Mouse (Mus musculus) G1E (cell line): ENCODE results near the gene Csnk1g1. TPM values are rescaled to one million over a fixed set of nuclear protein-coding genes. Genes with fewer than 3 reads are reported as not detected.

Source experiments
- ATAC-seq: 2 replicates; pipeline ENCODE4 v1.8.0; 2016; ENCODE audit warnings: mild to moderate bottlenecking; ENCODE audit not compliant: insufficient number of reproducible peaks, poor library complexity, low FRiP score, severe bottlenecking; ENCODE audit errors: extremely low read depth
- DNase-seq: peaks from one replicate; pipeline ENCODE4 v3.0.0; 2012; ENCODE audit warnings: low spot score
- H3K27me3 ChIP-seq: 2 replicates; pipeline ENCODE4 v1.6.1; 2012; ENCODE audit warnings: mild to moderate bottlenecking, low read length, inconsistent platforms; ENCODE audit not compliant: insufficient read depth
- H3K36me3 ChIP-seq: replicated peaks from 2 replicates; pipeline ENCODE3; 2012; ENCODE audit warnings: mild to moderate bottlenecking, inconsistent platforms
- H3K4me1 ChIP-seq: 2 replicates; pipeline ENCODE4 v1.6.1; 2012; ENCODE audit warnings: low read depth, low read length, inconsistent platforms, mixed read lengths; ENCODE audit not compliant: insufficient read depth
- H3K4me3 ChIP-seq: 2 replicates; pipeline ENCODE4 v1.5.1; 2012; ENCODE audit warnings: low read depth, mild to moderate bottlenecking, inconsistent platforms, low read length, moderate library complexity, mixed read lengths
- H3K9me3 ChIP-seq: replicated peaks from 2 replicates; pipeline ENCODE4 v1.6.1; 2012; ENCODE audit warnings: inconsistent platforms
- CTCF ChIP-seq: IDR thresholded peaks from 2 replicates; pipeline ENCODE4 v1.5.1; 2012; ENCODE audit warnings: low read depth, low read length, inconsistent platforms, mixed read lengths
- GATA1 ChIP-seq: IDR thresholded peaks from 2 replicates; pipeline ENCODE4 v1.6.1; 2012; ENCODE audit warnings: borderline replicate concordance, low read length, inconsistent platforms, mixed read lengths
- GATA2 ChIP-seq: IDR thresholded peaks from 2 replicates; pipeline ENCODE4 v1.6.1; 2012; ENCODE audit warnings: low read depth, low read length, inconsistent platforms, borderline replicate concordance
- POLR2AphosphoS5 ChIP-seq: IDR thresholded peaks from 2 replicates; pipeline ENCODE4 v1.6.1; 2012; ENCODE audit warnings: low read depth, low read length, inconsistent platforms; ENCODE audit not compliant: insufficient replicate concordance
- TAL1 ChIP-seq: conservative IDR thresholded peaks from 2 replicates; pipeline ENCODE4 v1.6.1; 2012; ENCODE audit warnings: low read depth, low read length, inconsistent platforms, mixed read lengths
- polyA plus RNA-seq: library from polyadenylated mRNA; stranded (reverse); fragments of >175 nt; gene quantifications from 2 replicates; pipeline ENCODE4 v1.2.3, GENCODE M21; 2012
- total RNA-seq, 2 experiments: library from RNA; stranded (forward) in 1 of 2; stranded (reverse) in 1 of 2; fragments of 200-1000 nt in 1 of 2; fragments of >200 nt in 1 of 2; fragmentation: Nextera tagmentation in 1 of 2; gene quantifications; 2 replicates each; pipeline ENCODE4 v1.2.3; 2014 to 2017

The Csnk1g1 gene
- total and polyA plus RNA-seq, 3 experiments, result 9.5 to 81.9 (median 34.1) TPM

GRCm38 (mm10) chr9:66049931-66050601, 141.3 kb downstream of the Csnk1g1 start:
- peaks cover 5% of the 10 kb centered on the region; the same call in 1 of the 2 replicates for H3K9me3 ChIP-seq
- TF ChIP-seq POLR2AphosphoS5 (no peak), GATA2 (no peak), TAL1 (no peak), CTCF (no peak), GATA1 (no peak)
- H3K36me3 ChIP-seq, result no peaks in the 10 kb centered on the region
- ATAC-seq (no peak), DNase-seq (no peak)
- H3K4me3 ChIP-seq, result no peak overlapping the region
- H3K4me1 ChIP-seq, result no peaks in the 10 kb centered on the region; the same call in 1 of the 2 replicates
- peaks cover 7% of the 10 kb centered on the region; the same call in 1 of the 2 replicates for H3K27me3 ChIP-seq

- TF ChIP-seq TAL1, result no peak
Observed at GRCm38 (mm10) chr9:66051493-66051892, 142.8 kb downstream of the Csnk1g1 start.

GRCm38 (mm10) chr9:66052731-66053130, 144.0 kb downstream of the Csnk1g1 start:
- H3K27me3 ChIP-seq, result peaks cover 6% of the 10 kb centered on the region; the same call in 1 of the 2 replicates
- H3K4me3 ChIP-seq, result no peak overlapping the region
- peaks cover 5% of the 10 kb centered on the region; the same call in 1 of the 2 replicates for H3K9me3 ChIP-seq
- no peaks in the 10 kb centered on the region for H3K36me3 ChIP-seq
- no peak for ATAC-seq
- no peaks in the 10 kb centered on the region; the same call in 1 of the 2 replicates for H3K4me1 ChIP-seq
- TF ChIP-seq CTCF, result no peak
- TF ChIP-seq GATA1, result no peak
- TF ChIP-seq GATA2, result no peak
- no peak for TF ChIP-seq POLR2AphosphoS5
- TF ChIP-seq TAL1, result no peak
- no peak for DNase-seq

More at GRCm38 (mm10) chr9:66051493-66051892, 142.8 kb downstream of the Csnk1g1 start:
- Histone ChIP-seq H3K4me3 (no peak overlapping the region), H3K4me1 (no peaks in the 10 kb centered on the region; the same call in 1 of the 2 replicates), H3K36me3 (no peaks in the 10 kb centered on the region), H3K9me3 (peaks cover 5% of the 10 kb centered on the region; the same call in 1 of the 2 replicates), H3K27me3 (peaks cover 7% of the 10 kb centered on the region; the same call in 1 of the 2 replicates)
- DNase-seq (no peak), ATAC-seq (no peak)

GRCm38 (mm10) chr9:66053620-66054019, 144.9 kb downstream of the Csnk1g1 start:
- ATAC-seq (no peak), DNase-seq (no peak)
- TF ChIP-seq CTCF (no peak), GATA2 (no peak), POLR2AphosphoS5 (no peak), TAL1 (no peak), GATA1 (no peak)
- peaks cover 5% of the 10 kb centered on the region; the same call in 1 of the 2 replicates for H3K9me3 ChIP-seq
- no peaks in the 10 kb centered on the region for H3K36me3 ChIP-seq
- peaks cover 3% of the 10 kb centered on the region for H3K4me1 ChIP-seq
- H3K27me3 ChIP-seq, result peaks cover 4% of the 10 kb centered on the region; the same call in 1 of the 2 replicates
- no peak overlapping the region for H3K4me3 ChIP-seq

- TF ChIP-seq TAL1, result no peak
- TF ChIP-seq CTCF, result no peak
- no peak for TF ChIP-seq GATA2
- no peak for TF ChIP-seq GATA1
- no peak for TF ChIP-seq POLR2AphosphoS5
- Histone ChIP-seq H3K36me3 (peaks cover 33% of the 10 kb centered on the region), H3K9me3 (0 out of 2 replicates have a peak, but pooled peaks cover 3% of the 10 kb centered on the region), H3K4me3 (peak within 1 kb of the TSS; percentile 81), H3K4me1 (peaks cover 33% of the 10 kb centered on the region), H3K27me3 (no peaks in the 10 kb centered on the region)
- DNase-seq (peak; percentile 100), ATAC-seq (peak; percentile 97)
Observed at GRCm38 (mm10) chr9:66059583-66060307, 151.0 kb downstream of the Csnk1g1 start, which contains the start of gene Ppib. Gene Ppib, plus strand, starts transcription at chr9:66060222.

GRCm38 (mm10) chr9:66060308-66060647, 151.6 kb downstream of the Csnk1g1 start:
- no peak for DNase-seq
- Histone ChIP-seq H3K9me3 (0 out of 2 replicates have a peak, but pooled peaks cover 3% of the 10 kb centered on the region), H3K4me1 (peaks cover 33% of the 10 kb centered on the region), H3K4me3 (peak overlapping the region; percentile 81), H3K27me3 (no peaks in the 10 kb centered on the region), H3K36me3 (peaks cover 37% of the 10 kb centered on the region)
- no peak for ATAC-seq
- TF ChIP-seq TAL1 (no peak), GATA2 (no peak)
